Mouse (Mus musculus): Measurements from ENCODE around the gene Pygm. TPM values are rescaled to one million over a fixed set of nuclear protein-coding genes. Genes with fewer than 3 reads are reported as not detected.

Gene Pygm
- total and polyA plus RNA-seq, 2 experiments from 2014 or later = 10.4 to 11.9 TPM

DNA sequence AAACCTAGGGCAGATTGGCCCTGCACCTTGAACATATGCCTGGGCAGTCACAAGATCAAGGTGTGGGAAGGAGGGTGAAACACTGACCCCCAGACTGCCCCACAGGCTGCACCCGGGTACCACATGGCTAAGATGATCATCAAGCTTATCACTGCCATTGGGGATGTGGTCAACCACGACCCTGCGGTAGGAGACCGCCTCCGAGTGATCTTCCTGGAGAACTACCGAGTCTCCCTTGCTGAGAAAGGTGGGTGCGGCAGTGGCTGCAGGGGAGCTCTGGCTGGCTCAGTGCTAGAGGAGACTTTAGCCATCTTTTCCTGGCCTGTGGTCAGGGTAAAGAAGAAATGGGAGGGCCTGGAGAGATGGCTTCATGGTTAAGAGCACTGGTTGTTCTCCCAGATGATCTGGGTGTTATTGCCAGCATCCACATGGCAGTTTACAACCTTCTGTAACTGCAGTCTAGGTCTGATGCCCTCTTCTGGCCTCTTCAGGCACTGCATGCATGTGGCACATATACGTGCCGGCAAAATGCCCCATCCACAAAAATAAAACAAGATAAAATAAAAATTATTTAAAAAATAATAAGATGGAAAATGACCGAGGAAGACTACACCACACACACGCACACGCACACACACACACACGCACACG lies 8.7 kb downstream of the Pygm start:
- Histone ChIP-seq H3K4me2 (ENCODE audit: low read depth, low read length) (no peak overlapping the region), H3K9ac (replicated peaks; ENCODE audit: low read length) (no peak overlapping the region), H3K9me3 (ENCODE audit: low read length) (no peaks in the 10 kb centered on the region), H3K36me3 (ENCODE audit: insufficient read depth, low read length) (no peaks in the 10 kb centered on the region), H3K27ac (no peak overlapping the region), H3K27me3 (ENCODE audit: insufficient read depth, low read length) (no peaks in the 10 kb centered on the region), H3K4me3 (ENCODE audit: low read length) (no peak overlapping the region), H3K4me1 (ENCODE audit: insufficient read depth, low read length) (no peaks in the 10 kb centered on the region)
- 94% methylated on average over 14 of the region's 14 CpGs for WGBS
- DNase-seq (ENCODE audit: low spot score) (no peak), ATAC-seq (no peak)
- peak; percentile 48 for TF ChIP-seq CTCF (IDR thresholded peaks at IDR 0.05; ENCODE audit: low read depth)

DNA sequence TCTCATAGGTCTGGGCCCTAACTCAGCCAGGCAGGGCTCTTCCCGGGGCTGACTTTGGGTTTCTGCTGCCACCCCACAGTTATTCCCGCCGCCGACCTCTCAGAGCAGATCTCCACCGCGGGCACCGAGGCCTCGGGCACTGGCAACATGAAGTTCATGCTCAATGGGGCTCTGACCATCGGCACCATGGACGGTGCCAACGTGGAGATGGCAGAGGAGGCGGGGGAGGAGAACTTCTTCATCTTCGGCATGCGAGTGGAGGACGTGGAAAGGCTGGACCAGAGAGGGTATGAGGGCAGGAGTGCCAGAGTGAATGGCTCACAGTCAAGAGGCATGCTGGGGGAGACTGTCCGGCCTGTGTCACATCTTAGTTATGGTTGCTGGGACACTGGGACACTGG lies 9.4 kb downstream of the Pygm start:
- no peak overlapping the region for H3K27ac ChIP-seq
- H3K36me3 ChIP-seq (ENCODE audit: insufficient read depth, low read length) = no peaks in the 10 kb centered on the region
- no peak overlapping the region for H3K4me2 ChIP-seq (ENCODE audit: low read depth, low read length)
- 87% methylated on average over 16 of the region's 16 CpGs for WGBS
- no peak overlapping the region for H3K9ac ChIP-seq (replicated peaks; ENCODE audit: low read length)
- no peak for TF ChIP-seq CTCF (IDR thresholded peaks at IDR 0.05; ENCODE audit: low read depth)
- no peaks in the 10 kb centered on the region for H3K4me1 ChIP-seq (ENCODE audit: insufficient read depth, low read length)
- H3K4me3 ChIP-seq (ENCODE audit: low read length) = no peak overlapping the region
- no peaks in the 10 kb centered on the region for H3K27me3 ChIP-seq (ENCODE audit: insufficient read depth, low read length)
- ATAC-seq = no peak
- no peak for DNase-seq (ENCODE audit: low spot score)
- no peaks in the 10 kb centered on the region for H3K9me3 ChIP-seq (ENCODE audit: low read length)

DNA sequence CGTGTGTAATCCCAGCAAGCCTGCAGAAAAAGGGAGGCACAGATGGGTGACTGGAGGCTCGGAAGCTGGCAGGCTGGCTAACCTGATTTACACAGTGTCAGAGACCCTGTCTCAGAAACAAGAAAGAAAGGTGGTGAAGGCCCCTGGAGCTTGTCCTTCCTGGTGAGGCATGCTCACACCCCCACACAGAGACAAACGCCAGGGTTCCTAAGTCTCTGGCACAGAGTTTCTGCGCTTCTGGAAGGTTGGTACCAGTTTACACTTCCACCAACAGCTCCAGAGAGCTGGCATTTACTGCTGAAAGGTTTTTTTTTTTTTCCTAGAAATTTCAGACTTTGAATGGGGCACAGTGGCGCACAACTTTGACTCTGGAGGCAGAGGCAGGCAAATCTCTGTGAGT lies 12.0 kb downstream of the Pygm start:
- Histone ChIP-seq H3K9ac (replicated peaks; ENCODE audit: low read length) (no peak overlapping the region), H3K4me1 (ENCODE audit: insufficient read depth, low read length) (no peaks in the 10 kb centered on the region; the same call in 1 of the 2 replicates), H3K36me3 (ENCODE audit: insufficient read depth, low read length) (no peaks in the 10 kb centered on the region), H3K27me3 (ENCODE audit: insufficient read depth, low read length) (no peaks in the 10 kb centered on the region), H3K27ac (no peak overlapping the region), H3K9me3 (ENCODE audit: low read length) (no peaks in the 10 kb centered on the region), H3K4me2 (ENCODE audit: low read depth, low read length) (no peak overlapping the region), H3K4me3 (ENCODE audit: low read length) (no peak overlapping the region)
- no peak for ATAC-seq
- DNase-seq (ENCODE audit: low spot score) = no peak
- TF ChIP-seq CTCF (IDR thresholded peaks at IDR 0.05; ENCODE audit: low read depth) = no peak
- WGBS = 79% methylated on average over 5 of the region's 5 CpGs

DNA sequence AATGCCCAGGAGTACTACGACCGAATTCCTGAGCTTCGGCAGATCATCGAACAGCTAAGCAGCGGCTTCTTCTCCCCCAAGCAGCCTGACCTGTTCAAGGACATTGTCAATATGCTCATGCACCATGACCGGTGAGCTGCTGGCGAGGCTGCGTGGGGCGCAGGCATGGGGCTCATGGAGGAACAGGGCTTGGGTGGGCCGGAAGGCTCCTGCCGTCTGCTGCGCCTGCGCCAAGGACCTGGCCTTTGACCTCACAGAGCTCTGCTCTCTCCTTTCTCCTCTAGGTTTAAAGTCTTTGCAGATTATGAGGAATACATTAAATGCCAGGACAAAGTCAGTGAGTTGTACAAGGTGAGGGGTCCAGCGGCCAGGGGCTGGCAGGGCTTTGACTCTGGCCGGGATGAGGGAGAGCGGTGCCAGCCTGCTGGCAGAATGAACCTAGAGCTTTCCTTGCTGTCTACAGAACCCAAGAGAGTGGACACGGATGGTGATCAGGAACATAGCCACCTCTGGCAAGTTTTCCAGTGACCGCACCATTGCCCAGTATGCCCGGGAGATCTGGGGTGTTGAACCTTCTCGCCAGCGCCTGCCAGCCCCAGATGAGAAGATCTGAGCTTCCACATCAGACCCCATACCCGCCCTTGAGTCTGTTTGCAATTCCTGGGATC lies 13.5 kb downstream of the Pygm start:
- DNase-seq (ENCODE audit: low spot score) = no peak
- Histone ChIP-seq H3K36me3 (ENCODE audit: insufficient read depth, low read length) (no peaks in the 10 kb centered on the region), H3K4me1 (ENCODE audit: insufficient read depth, low read length) (peaks cover 4% of the 10 kb centered on the region; the same call in 1 of the 2 replicates), H3K4me2 (ENCODE audit: low read depth, low read length) (peak overlapping the region; percentile 100), H3K27me3 (ENCODE audit: insufficient read depth, low read length) (no peaks in the 10 kb centered on the region), H3K9me3 (ENCODE audit: low read length) (no peaks in the 10 kb centered on the region), H3K4me3 (ENCODE audit: low read length) (no peak overlapping the region), H3K27ac (peak overlapping the region; percentile 89; the same call in 1 of the 2 replicates), H3K9ac (replicated peaks; ENCODE audit: low read length) (no peak overlapping the region; the same call in 1 of the 2 replicates)
- 83% methylated on average over 22 of the region's 22 CpGs for WGBS
- no peak for ATAC-seq
- no peak for TF ChIP-seq CTCF (IDR thresholded peaks at IDR 0.05; ENCODE audit: low read depth)

DNA sequence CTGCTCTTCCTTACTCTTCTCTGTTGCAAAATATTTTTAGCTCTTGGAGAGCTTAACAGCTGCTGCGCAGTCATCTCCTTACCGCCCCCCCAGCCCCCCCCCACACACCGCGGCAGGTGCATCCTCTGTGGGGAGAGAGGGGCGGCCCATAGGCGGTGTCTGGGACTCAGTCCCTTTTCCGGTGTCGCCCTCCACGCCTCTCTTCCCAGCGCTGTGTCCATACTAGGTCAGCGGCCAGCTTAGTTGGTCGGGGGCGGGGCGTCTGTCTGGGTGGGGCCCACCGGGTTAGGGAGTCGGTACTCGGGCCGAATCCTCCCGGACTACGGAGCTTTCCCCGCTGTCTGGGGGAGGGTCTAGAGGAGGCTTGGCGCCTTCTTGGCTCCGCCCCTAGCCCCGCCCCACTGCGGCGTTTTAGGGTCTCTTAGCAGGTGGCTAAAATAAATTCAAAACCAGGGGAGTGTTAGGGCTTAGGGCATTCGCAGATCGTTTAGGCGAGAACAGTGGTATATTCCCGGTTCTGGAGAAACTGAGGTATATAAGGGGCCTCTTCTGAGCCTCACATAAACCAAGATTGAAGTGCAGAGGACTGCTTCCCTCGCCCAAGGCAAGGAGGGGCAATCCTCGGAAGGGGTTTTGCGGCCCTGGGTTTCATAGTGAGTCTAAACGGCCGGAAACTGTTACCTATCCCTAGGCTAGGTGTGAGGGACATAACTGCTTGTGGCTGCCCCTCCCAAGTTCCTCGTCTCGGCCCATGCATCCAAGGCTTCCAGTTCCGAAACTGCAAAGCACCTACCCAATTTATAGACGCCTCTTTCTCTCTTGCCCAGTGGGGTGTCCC lies 14.5 kb downstream of the Pygm start:
- H3K36me3 ChIP-seq (ENCODE audit: insufficient read depth, low read length) = 0 out of 2 replicates have a peak, but pooled peaks cover 6% of the 10 kb centered on the region
- H3K4me1 ChIP-seq (ENCODE audit: insufficient read depth, low read length) = peaks cover 4% of the 10 kb centered on the region; the same call in 1 of the 2 replicates
- TF ChIP-seq CTCF (IDR thresholded peaks at IDR 0.05; ENCODE audit: low read depth) = no peak; the same call in 1 of the 2 replicates
- no peaks in the 10 kb centered on the region for H3K27me3 ChIP-seq (ENCODE audit: insufficient read depth, low read length)
- peak overlapping the region; percentile 65 for H3K4me3 ChIP-seq (ENCODE audit: low read length)
- peak overlapping the region; percentile 79 for H3K9ac ChIP-seq (replicated peaks; ENCODE audit: low read length)
- peak overlapping the region; percentile 89 for H3K27ac ChIP-seq
- H3K4me2 ChIP-seq (ENCODE audit: low read depth, low read length) = peak overlapping the region; percentile 100
- WGBS = under 1% methylated on average over 39 of the region's 39 CpGs
- no peaks in the 10 kb centered on the region for H3K9me3 ChIP-seq (ENCODE audit: low read length)
- DNase-seq (ENCODE audit: low spot score) (peak; percentile 86), ATAC-seq (peak; percentile 73)

DNA sequence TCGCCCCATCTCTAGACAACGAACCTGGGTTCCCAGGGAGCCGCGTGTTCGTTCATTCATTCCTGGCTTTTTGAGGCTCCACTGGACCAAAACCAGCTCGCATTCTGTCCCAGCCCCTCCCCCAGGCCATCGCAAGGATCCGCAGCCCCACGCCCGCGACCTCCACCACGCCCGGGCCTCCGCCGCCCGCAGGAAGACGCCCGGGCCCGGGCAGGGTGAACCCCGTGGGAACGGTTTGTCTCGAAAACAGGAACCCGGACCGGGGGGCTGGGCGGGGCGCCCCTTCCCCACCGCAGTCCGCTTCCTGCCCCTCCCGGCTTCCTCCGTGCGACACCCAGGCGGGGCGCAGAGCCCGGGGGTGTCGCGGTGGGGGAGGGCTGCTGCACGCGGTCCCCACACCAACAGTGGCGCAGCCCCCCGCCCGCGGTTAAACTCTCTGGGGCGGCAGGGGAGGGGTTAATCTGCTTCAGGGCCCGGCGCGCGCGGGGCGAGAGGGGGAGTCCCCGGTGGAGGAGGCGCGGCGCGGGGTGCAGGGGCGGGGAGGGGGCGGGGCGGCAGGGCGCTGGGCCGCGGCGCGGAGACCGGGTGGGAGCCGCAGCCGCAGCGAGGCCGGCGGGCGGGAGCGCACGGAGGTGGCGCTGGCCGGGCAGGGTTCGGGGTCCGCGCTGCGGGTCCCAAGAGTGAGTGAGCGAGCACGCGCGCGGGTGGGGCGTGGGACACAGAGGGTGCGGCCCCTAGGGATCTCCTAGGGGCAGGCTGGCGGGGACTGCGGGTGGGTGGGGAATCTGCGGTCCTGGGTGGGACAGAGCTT lies 15.3 kb downstream of the Pygm start, which contains the start of gene Rasgrp2:
Gene Rasgrp2, plus strand, starts transcription at position 56 of the 811 bp plus-strand sequence.
- H3K4me1 ChIP-seq (ENCODE audit: insufficient read depth, low read length) = peaks cover 4% of the 10 kb centered on the region; the same call in 1 of the 2 replicates
- DNase-seq (ENCODE audit: low spot score) (peak; percentile 73), ATAC-seq (peak; percentile 27; the same call in 1 of the 2 replicates)
- H3K27ac ChIP-seq = peak within 1 kb of the TSS; percentile 89
- no peaks in the 10 kb centered on the region for H3K9me3 ChIP-seq (ENCODE audit: low read length)
- peak within 1 kb of the TSS; percentile 65 for H3K4me3 ChIP-seq (ENCODE audit: low read length)
- 1% methylated on average over 68 of the region's 87 CpGs for whole genome bisulfite sequencing
- H3K36me3 ChIP-seq (ENCODE audit: insufficient read depth, low read length) = 0 out of 2 replicates have a peak, but pooled peaks cover 7% of the 10 kb centered on the region
- peak within 1 kb of the TSS; percentile 79 for H3K9ac ChIP-seq (replicated peaks; ENCODE audit: low read length)
- no peak for TF ChIP-seq CTCF (IDR thresholded peaks at IDR 0.05; ENCODE audit: low read depth)
- no peaks in the 10 kb centered on the region for H3K27me3 ChIP-seq (ENCODE audit: insufficient read depth, low read length)
- peak within 1 kb of the TSS; percentile 100 for H3K4me2 ChIP-seq (ENCODE audit: low read depth, low read length)
